Mouse (Mus musculus) left cerebral cortex, postnatal 25 days (tissue): ENCODE results near the gene Pitpnm1. TPM values are rescaled to one million over a fixed set of nuclear protein-coding genes. Genes with fewer than 3 reads are reported as not detected.
"Not testable (repeated sequence)": the region's sequence is repeated elsewhere in the genome, so short reads cannot be mapped to it uniquely, and the experiment has no call there.

Experiments
- DNase-seq, 2 experiments: peaks; one replicate each; pipeline ENCODE4 v3.0.0; 2022; ENCODE audit warnings: low spot score in 2 of 2, mixed read lengths in 1 of 2
- intact Hi-C: fragments of 180-260 bp; cut with DNase I; formaldehyde crosslinking; loops from one replicate; pipeline ENCODE4 v1.15.1; 2025
- total RNA-seq, 2 experiments: library from RNA; stranded (reverse); gene quantifications; 2 replicates each; pipeline ENCODE4 v1.2.3; 2021

Pitpnm1 gene
- total RNA-seq, 2 experiments from 2014 or later: 208 to 215 TPM

DNA sequence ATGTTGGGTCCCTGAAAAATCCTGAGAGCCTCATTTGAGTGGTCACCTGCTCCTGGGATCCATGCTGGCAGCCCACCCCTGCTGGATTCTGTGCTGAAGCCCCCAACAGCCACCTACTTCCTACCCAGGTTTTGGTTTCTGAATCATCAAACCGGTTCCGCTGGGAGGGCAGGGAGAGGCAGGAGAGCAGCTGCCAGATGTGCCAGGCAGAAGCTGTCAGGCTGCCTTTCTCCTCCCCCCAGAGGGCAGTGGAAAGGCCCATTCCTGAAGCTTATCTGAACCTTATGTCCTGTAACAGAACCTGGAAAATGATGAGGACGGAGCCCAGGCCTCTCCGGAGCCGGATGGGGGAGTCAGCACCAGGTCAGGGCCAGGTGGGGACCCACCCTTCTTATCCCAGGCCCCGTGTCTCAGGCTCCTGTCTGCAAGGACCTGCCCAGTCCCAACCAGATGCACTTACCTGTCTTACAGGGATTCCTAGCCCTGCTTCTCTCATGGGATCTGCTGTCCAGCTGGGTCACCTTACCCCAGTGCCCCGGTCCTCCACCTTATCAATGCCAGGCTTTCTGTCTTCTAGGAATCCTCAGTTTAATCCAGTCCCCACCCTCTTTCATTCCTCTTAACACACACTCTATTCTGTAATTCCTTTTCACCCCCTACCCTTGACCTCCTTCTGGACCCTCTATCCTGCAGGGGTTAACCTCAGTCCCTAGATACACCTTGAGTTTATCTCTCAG, 27.1 kb downstream of the Pitpnm1 start:
- intact Hi-C loops: loop anchor here (2.0 to 5.0 kb wide), 3 partner anchors 36 to 100 kb away; partner anchors contain the start of genes Rad9a and Rps6kb2
- no peak for DNase-seq

DNA sequence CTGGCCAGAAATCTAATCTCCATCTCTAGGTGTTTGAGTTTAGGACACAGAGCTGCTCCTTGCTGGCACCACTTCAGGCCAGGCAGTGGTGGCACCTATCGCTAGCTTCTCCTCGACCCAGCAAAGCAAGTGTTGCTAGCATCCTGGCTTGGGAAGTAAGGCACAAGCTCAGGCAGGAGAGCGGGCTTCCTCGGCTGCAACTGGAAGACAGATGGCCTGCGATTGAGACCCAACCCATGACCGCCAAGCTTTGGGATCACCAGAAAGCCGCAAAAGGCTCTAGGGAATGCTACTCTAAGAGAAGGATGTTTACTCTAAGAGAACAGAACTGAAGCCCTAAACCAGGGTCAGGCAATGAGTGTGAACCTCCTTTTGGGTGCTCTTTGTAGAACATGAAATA, 29.7 kb downstream of the Pitpnm1 start:
- DNase-seq: no peak
- intact Hi-C loops: loop anchor here (5.0 kb wide), 2 partner anchors 73 to 98 kb away; partner anchors contain the start of gene Rad9a

- no peak for DNase-seq
- intact Hi-C loops: loop anchor here (2.0 kb wide), 1 partner anchor 17 kb away; no protein-coding TSS in a partner anchor
Observed at GRCm38 (mm10) chr19:4130106-4130505, 30.3 kb downstream of the Pitpnm1 start.

DNA sequence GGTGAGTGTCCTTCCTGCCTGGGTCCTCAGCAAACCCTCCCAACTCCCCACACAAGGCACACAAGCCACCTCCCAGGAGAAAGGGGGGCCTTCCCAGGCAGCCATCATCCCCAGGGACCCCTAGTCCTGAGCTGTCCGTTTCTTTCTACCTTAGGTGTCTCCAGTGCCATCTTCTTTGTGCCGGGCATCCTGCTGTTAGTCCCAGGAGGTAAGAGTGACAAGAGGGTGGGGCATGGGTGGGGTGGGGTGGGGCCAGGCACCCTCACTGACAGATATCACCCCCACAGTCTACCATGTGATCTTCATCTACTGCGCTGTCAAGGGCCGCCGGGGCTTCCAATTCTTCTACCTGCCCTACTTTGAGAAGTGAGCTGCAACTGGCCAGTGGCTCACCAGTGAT, 31.3 kb downstream of the Pitpnm1 start:
- DNase-seq: no peak
- intact Hi-C loops: loop anchor here (2.0 kb wide), 1 partner anchor 16 kb away; no protein-coding TSS in a partner anchor

GRCm38 (mm10) chr19:4131768-4132167, 32.0 kb downstream of the Pitpnm1 start:
- no peak for DNase-seq
- intact Hi-C loops: loop anchor here (2.0 kb wide), 1 partner anchor 15 kb away; no protein-coding TSS in a partner anchor

DNA sequence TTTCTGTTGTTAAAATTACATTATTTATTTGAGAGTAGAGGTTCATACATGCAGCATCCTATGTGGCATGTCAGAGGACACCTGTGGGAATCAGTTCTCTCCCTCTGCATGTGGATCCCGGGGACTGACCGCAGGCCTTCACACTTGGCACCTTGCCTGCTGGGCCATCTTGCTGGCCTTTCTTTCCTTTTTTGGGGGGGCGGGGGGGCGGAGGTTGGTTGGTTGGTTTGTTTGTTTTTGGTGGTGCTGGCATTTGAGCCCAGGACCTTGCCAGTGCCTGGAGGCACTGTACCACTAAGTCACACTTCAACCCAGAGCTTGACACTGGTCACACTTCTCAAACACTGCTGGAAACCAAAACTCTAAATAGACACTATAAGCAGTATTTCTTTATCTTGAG, 34.6 kb downstream of the Pitpnm1 start:
- intact Hi-C loops: no loop called here
- no peak for DNase-seq

DNA sequence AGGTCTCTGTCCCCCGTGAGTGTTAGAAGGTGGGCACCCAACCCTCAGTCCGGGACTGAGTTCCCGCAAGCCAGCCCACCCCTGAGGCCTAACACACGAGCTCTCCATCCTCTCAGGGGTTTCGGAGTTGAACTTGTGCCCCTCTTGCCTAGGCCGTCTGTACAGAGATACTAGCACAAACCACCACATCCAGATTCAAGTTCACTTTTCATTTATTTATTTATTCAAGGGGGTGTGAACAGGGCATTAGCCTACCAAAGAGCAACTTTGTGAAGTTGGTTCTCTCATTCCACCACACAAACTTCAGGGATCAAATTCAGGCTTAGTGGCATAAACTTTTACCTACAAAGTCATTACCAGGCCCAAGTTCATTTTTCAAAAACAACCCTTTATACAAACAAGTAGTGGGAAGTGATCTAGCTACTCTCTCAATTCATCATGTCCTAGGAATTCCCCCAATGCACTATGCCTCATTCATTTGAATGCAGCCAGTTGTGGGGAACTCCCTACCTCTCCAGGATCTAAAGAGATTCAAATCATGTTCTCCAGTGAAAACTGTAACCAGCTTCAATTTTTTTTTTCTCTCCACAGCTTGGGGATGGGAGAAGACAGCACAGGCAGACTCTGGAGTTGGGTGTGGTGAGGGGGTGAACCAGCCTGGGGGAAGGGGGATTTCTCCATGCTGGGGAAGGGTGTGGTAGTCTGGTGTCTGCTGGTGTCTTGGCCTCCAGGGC, 35.6 kb downstream of the Pitpnm1 start:
- DNase-seq, intact Hi-C loops: not testable (repeated sequence)

DNA sequence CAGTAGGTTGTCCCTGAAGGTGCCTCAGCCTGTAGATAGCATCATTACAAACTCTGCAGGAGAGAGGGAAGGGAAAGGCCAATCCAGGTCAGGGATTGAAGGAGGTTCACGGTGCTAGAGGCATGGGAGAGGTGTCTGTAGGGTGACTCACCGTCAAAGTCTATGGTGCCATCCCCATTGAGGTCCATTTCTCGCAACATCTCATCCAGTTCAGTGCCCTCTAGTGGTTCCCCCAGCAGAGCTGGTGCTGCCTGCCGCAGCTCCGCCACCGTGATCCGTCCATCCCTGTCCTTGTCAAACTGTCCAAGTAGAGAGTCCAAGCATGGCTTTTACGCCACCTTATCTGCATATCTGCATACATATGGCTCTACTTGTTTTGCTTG, 36.2 kb downstream of the Pitpnm1 start:
- intact Hi-C loops: loop anchor here (2.0 kb wide), 1 partner anchor 117 kb away; no protein-coding TSS in a partner anchor
- not testable (repeated sequence) for DNase-seq

DNA sequence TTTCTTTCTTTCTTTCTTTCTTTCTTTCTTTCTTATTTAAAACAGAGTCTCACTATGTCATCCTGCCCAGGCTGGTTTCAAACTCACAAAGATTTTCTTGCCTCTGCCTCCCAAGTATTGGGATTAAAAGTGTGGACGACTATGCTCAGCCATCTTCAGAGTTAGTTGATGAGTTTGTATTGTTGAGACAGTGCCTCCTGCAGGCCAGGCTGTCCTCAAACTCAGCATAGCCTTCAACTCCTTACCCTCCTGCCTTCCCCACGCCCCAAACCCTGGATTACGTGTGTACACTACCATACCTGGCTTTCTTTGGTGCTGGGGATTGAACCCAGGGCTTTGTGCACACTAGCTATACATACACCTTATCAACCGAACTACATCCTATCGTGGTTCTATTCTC, 36.7 kb downstream of the Pitpnm1 start:
- no peak for DNase-seq

GRCm38 (mm10) chr19:4137913-4138312, 38.1 kb downstream of the Pitpnm1 start:
- no peak for DNase-seq
- intact Hi-C loops: loop anchor here (2.0 kb wide), 1 partner anchor 119 kb away; no protein-coding TSS in a partner anchor

More for the DNA sequence above, 36.7 kb downstream of the Pitpnm1 start:
- intact Hi-C loops: loop anchor here (2.0 kb wide), 1 partner anchor 118 kb away; no protein-coding TSS in a partner anchor

DNA sequence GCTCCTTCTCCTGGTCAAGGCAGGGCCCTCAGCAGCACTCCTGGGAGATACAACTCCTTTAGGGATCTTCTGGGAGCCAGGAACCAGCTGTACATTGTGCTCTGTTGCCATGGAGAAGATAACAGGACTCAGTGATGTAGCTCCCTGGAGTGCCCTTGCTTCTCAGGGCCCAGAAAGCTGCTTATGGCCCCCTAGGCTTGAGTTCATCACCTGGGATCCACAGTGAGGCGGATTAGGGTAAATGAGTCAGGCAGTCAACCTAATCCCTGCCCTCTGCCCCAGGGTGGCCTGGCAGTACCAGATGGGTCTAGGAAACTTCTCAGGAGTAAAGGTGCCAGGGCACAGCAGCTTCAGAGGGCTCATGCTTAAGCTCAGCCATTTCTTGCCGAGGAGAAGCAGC, 39.6 kb downstream of the Pitpnm1 start, which contains the start of gene Gpr152:
Gpr152 (plus strand) TSS at position 342 of the 400 bp plus-strand sequence.
- intact Hi-C loops: no loop called here
- no peak for DNase-seq

GRCm38 (mm10) chr19:4140147-4140546, 40.3 kb downstream of the Pitpnm1 start:
- intact Hi-C loops: no loop called here
- no peak for DNase-seq

DNA sequence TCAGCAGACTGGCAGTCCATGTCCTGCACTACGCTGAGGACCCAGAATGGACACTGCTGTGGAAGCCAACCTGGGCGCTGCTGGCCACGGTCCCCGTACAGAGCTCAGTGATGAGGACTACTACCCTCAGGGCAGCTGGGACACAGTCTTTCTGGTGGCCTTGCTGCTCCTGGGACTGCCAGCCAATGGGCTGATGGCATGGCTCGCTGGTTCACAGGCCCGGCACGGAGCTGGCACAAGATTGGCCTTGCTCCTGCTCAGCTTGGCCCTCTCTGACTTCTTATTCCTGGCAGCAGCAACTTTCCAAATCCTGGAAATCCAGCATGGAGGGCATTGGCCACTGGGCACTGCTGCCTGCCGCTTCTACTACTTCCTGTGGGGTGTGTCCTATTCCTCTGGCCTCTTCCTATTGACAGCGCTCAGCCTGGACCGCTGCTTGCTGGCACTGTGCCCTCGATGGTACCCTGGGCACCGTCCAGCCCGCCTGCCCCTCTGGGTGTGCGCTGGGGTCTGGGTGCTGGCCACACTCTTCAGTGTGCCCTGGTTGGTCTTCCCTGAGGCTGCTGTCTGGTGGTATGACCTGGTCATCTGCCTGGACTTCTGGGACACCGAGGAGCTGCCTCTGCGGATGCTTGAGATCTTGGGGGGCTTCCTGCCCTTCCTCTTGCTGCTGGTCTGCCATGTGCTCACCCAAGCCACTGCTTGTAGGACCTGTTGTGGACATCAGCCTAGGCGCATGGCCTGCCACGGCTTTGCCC, 42.8 kb downstream of the Pitpnm1 start:
- DNase-seq: no peak

GRCm38 (mm10) chr19:4143759-4144268, 44.0 kb downstream of the Pitpnm1 start, which contains the start of gene Cabp4:
Gene Cabp4, minus strand, starts transcription at chr19:4144033.
- intact Hi-C loops: no loop called here
- DNase-seq: no peak

More for the DNA sequence above, 42.8 kb downstream of the Pitpnm1 start:
- intact Hi-C loops: no loop called here

GRCm38 (mm10) chr19:4144550-4145498, 45.0 kb downstream of the Pitpnm1 start:
- DNase-seq: no peak
- intact Hi-C loops: no loop called here

- DNase-seq: no peak
- intact Hi-C loops: loop anchor here (2.0 kb wide), 1 partner anchor 15 kb away; no protein-coding TSS in a partner anchor
Observed at GRCm38 (mm10) chr19:4145936-4146335, 46.1 kb downstream of the Pitpnm1 start.

DNA sequence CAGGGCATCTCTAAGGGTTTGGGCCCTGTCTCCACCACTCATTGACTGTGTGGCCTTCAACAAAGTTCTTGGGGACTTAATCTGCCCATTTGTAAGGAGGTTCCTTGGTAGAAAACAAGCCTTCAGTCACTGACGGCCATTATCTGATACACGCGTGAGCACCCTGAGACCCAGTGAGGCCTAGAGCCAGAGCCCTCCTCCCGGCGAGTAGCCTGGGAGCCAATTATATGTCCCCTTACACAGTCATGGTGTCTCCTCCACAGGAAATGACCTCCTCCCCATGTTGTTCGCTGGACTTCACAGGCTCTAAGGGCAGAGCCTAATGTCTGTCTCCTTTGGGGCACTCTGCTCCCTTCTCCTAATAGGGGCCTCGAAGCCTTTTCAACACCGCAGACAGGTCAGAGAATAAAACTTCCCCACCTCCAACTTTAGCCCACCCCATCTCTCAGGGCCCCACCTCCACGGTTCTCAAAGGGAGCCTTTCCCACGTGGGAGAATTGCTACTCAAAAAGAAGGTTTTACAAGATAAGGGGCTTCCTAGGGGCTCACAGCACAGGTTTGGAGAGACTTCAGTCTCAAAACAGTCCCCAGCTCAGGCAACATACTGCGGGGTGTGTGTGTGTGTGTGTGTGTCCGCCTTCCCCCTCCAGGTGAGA, 46.7 kb downstream of the Pitpnm1 start:
- intact Hi-C loops: loop anchor here (2.0 kb wide), 1 partner anchor 16 kb away; no protein-coding TSS in a partner anchor
- no peak for DNase-seq

DNA sequence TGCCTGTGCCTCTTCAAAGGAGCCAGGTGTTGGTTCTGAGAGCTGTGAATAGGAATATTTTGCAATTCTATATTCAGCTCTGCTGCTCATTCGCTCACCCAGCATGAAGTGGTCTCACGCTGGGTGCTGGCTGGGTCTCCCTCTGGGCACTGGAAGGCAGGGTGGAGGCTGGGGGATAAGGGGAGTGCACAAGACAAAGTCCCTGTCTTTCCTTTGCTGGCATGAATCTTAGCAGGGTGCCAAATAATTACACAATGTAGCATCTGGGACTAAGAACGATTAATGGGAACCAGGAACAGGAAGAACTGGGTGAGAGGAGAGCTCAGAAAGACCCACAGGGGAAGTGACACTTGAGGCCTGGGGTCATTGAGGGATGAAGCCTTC, 47.2 kb downstream of the Pitpnm1 start:
- intact Hi-C loops: loop anchor here (2.0 kb wide), 1 partner anchor 16 kb away; no protein-coding TSS in a partner anchor
- DNase-seq: no peak
